Mouse (Mus musculus) lung, postnatal 0 days (tissue): ENCODE measurements around the gene Smg5.

Experiments
- CTCF ChIP-seq: IDR thresholded peaks from 2 replicates; pipeline ENCODE4 v1.5.1; 2016; ENCODE audit warnings: antibody characterized with exemption, mild to moderate bottlenecking
- EP300 ChIP-seq: IDR thresholded peaks from 2 replicates; pipeline ENCODE4 v1.6.1; 2016; ENCODE audit warnings: antibody characterized with exemption, mild to moderate bottlenecking, control low read depth

DNA sequence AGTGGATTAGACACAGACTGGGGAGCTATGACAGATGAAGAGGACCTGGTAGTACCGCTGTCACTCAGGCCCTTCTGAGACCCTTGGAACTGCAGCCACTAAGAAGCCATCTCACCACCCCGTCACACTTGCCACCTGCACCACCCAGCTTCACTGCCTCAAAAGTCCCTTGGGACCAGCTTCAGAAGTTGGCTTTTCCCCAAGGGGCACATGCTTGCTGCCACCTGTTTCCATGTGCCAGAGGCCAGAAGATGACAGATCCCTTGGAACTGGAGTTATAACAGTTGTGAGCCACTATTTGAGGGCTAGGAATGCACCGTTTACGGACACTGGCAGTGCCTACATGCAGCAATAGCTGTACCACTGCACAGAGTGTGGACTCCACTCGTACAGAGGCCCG lies 59.2 kb downstream of the Smg5 start:
- TF ChIP-seq CTCF = no peak
- TF ChIP-seq EP300 = no peak
